Mouse (Mus musculus): ENCODE results near the gene Vmn2r77. TPM values are rescaled to one million over a fixed set of nuclear protein-coding genes. Genes with fewer than 3 reads are reported as not detected.
"Not testable (repeated sequence)": the region's sequence is repeated elsewhere in the genome, so short reads cannot be mapped to it uniquely, and the experiment has no call there.

Vmn2r77 gene
- polyA plus RNA-seq (2015; fragmentation: Nextera tagmentation; extraction: Ambion mirVana): not detected in 2 replicates

GRCm38 (mm10) chr7:86794727-86795126 is at the start of gene Vmn2r77:
Vmn2r77 (plus strand) TSS chr7:86795027.
- H3K4me2 ChIP-seq (ENCODE audit: low read length): no peak within 1 kb of the TSS
- H3K4me3 ChIP-seq (ENCODE audit: low read depth, low read length): no peak within 1 kb of the TSS
- no peaks in the 10 kb centered on the region for H3K4me1 ChIP-seq (ENCODE audit: control insufficient read depth, insufficient read depth, low read length)
- no peaks in the 10 kb centered on the region for H3K36me3 ChIP-seq (ENCODE audit: control insufficient read depth, insufficient read depth, low read length)
- H3K9ac ChIP-seq (ENCODE audit: low read depth, low read length): no peak within 1 kb of the TSS
- no peaks in the 10 kb centered on the region for H3K27me3 ChIP-seq (ENCODE audit: control insufficient read depth, insufficient read depth, low read depth, low read length)
- no peak within 1 kb of the TSS for H3K27ac ChIP-seq (ENCODE audit: low read length)
- ATAC-seq: no peak
- no peaks in the 10 kb centered on the region for H3K9me3 ChIP-seq (replicated peaks; ENCODE audit: control insufficient read depth, low read length, poor library complexity, severe bottlenecking)

GRCm38 (mm10) chr7:86760751-86761150 is 34.1 kb upstream of the Vmn2r77 start:
- ATAC-seq: no peak
- H3K27me3 ChIP-seq (ENCODE audit: control insufficient read depth, insufficient read depth, low read depth, low read length): no peaks in the 10 kb centered on the region
- no peaks in the 10 kb centered on the region for H3K36me3 ChIP-seq (ENCODE audit: control insufficient read depth, insufficient read depth, low read length)
- no peak overlapping the region for H3K4me2 ChIP-seq (ENCODE audit: low read length)
- H3K9ac ChIP-seq (ENCODE audit: low read depth, low read length): no peak overlapping the region
- H3K4me3 ChIP-seq (ENCODE audit: low read depth, low read length): no peak overlapping the region
- WGBS: 89% methylated on average over 1 of the region's 1 CpGs
- H3K27ac ChIP-seq (ENCODE audit: low read length): no peak overlapping the region
- no peaks in the 10 kb centered on the region for H3K4me1 ChIP-seq (ENCODE audit: control insufficient read depth, insufficient read depth, low read length)
- no peaks in the 10 kb centered on the region for H3K9me3 ChIP-seq (replicated peaks; ENCODE audit: control insufficient read depth, low read length, poor library complexity, severe bottlenecking)

- ATAC-seq: no peak
- Histone ChIP-seq H3K27ac (ENCODE audit: low read length) (no peak overlapping the region), H3K9ac (ENCODE audit: low read depth, low read length) (no peak overlapping the region), H3K4me3 (ENCODE audit: low read depth, low read length) (no peak overlapping the region), H3K36me3 (ENCODE audit: control insufficient read depth, insufficient read depth, low read length) (no peaks in the 10 kb centered on the region), H3K9me3 (replicated peaks; ENCODE audit: control insufficient read depth, low read length, poor library complexity, severe bottlenecking) (no peaks in the 10 kb centered on the region), H3K4me1 (ENCODE audit: control insufficient read depth, insufficient read depth, low read length) (no peaks in the 10 kb centered on the region), H3K27me3 (ENCODE audit: control insufficient read depth, insufficient read depth, low read depth, low read length) (no peaks in the 10 kb centered on the region), H3K4me2 (ENCODE audit: low read length) (no peak overlapping the region)
Observed at GRCm38 (mm10) chr7:86764628-86765027, 30.2 kb upstream of the Vmn2r77 start.

- H3K27me3 ChIP-seq (ENCODE audit: control insufficient read depth, insufficient read depth, low read depth, low read length): no peaks in the 10 kb centered on the region
- ATAC-seq: no peak
- WGBS: 85% methylated on average over 3 of the region's 3 CpGs
Observed at GRCm38 (mm10) chr7:86771621-86772020, 23.2 kb upstream of the Vmn2r77 start.

GRCm38 (mm10) chr7:86775617-86776325 is 19.1 kb upstream of the Vmn2r77 start, which contains the start of gene Folh1:
Folh1 (minus strand) TSS chr7:86775943.
- 2% methylated on average over 11 of the region's 11 CpGs for WGBS
- peak within 1 kb of the TSS; percentile 25 for H3K4me3 ChIP-seq (ENCODE audit: low read depth, low read length)
- peak; percentile 68 for ATAC-seq
- no peaks in the 10 kb centered on the region for H3K27me3 ChIP-seq (ENCODE audit: control insufficient read depth, insufficient read depth, low read depth, low read length)
- H3K27ac ChIP-seq (ENCODE audit: low read length): no peak within 1 kb of the TSS
- H3K36me3 ChIP-seq (ENCODE audit: control insufficient read depth, insufficient read depth, low read length): no peaks in the 10 kb centered on the region
- peak within 1 kb of the TSS; percentile 60 for H3K4me2 ChIP-seq (ENCODE audit: low read length)
- no peaks in the 10 kb centered on the region for H3K9me3 ChIP-seq (replicated peaks; ENCODE audit: control insufficient read depth, low read length, poor library complexity, severe bottlenecking)
- H3K9ac ChIP-seq (ENCODE audit: low read depth, low read length): no peak within 1 kb of the TSS
- H3K4me1 ChIP-seq (ENCODE audit: control insufficient read depth, insufficient read depth, low read length): peaks cover 5% of the 10 kb centered on the region

More at GRCm38 (mm10) chr7:86771621-86772020, 23.2 kb upstream of the Vmn2r77 start:
- Histone ChIP-seq H3K9ac (ENCODE audit: low read depth, low read length) (no peak overlapping the region), H3K4me2 (ENCODE audit: low read length) (no peak overlapping the region), H3K36me3 (ENCODE audit: control insufficient read depth, insufficient read depth, low read length) (no peaks in the 10 kb centered on the region), H3K9me3 (replicated peaks; ENCODE audit: control insufficient read depth, low read length, poor library complexity, severe bottlenecking) (no peaks in the 10 kb centered on the region), H3K4me1 (ENCODE audit: control insufficient read depth, insufficient read depth, low read length) (peaks cover 5% of the 10 kb centered on the region), H3K4me3 (ENCODE audit: low read depth, low read length) (no peak overlapping the region), H3K27ac (ENCODE audit: low read length) (no peak overlapping the region)

- WGBS: 87% methylated on average over 4 of the region's 5 CpGs
- H3K4me3 ChIP-seq (ENCODE audit: low read depth, low read length); H3K4me2 ChIP-seq (ENCODE audit: low read length); ATAC-seq; H3K9me3 ChIP-seq (replicated peaks; ENCODE audit: control insufficient read depth, low read length, poor library complexity, severe bottlenecking); H3K9ac ChIP-seq (ENCODE audit: low read depth, low read length); H3K27ac ChIP-seq (ENCODE audit: low read length); H3K36me3 ChIP-seq (ENCODE audit: control insufficient read depth, insufficient read depth, low read length); H3K27me3 ChIP-seq (ENCODE audit: control insufficient read depth, insufficient read depth, low read depth, low read length); H3K4me1 ChIP-seq (ENCODE audit: control insufficient read depth, insufficient read depth, low read length): not testable (repeated sequence)
Observed at GRCm38 (mm10) chr7:86815241-86815640, 20.4 kb downstream of the Vmn2r77 start.

GRCm38 (mm10) chr7:86815716-86816115 is 20.9 kb downstream of the Vmn2r77 start:
- H3K4me3 ChIP-seq (ENCODE audit: low read depth, low read length); ATAC-seq; H3K27me3 ChIP-seq (ENCODE audit: control insufficient read depth, insufficient read depth, low read depth, low read length); H3K36me3 ChIP-seq (ENCODE audit: control insufficient read depth, insufficient read depth, low read length); H3K4me1 ChIP-seq (ENCODE audit: control insufficient read depth, insufficient read depth, low read length); H3K9me3 ChIP-seq (replicated peaks; ENCODE audit: control insufficient read depth, low read length, poor library complexity, severe bottlenecking); H3K9ac ChIP-seq (ENCODE audit: low read depth, low read length); H3K4me2 ChIP-seq (ENCODE audit: low read length); H3K27ac ChIP-seq (ENCODE audit: low read length): not testable (repeated sequence)
- 78% methylated on average over 6 of the region's 6 CpGs for WGBS

GRCm38 (mm10) chr7:86816466-86816865 is 21.6 kb downstream of the Vmn2r77 start:
- Histone ChIP-seq H3K27ac (ENCODE audit: low read length) (no peak overlapping the region), H3K9me3 (replicated peaks; ENCODE audit: control insufficient read depth, low read length, poor library complexity, severe bottlenecking) (no peaks in the 10 kb centered on the region), H3K36me3 (ENCODE audit: control insufficient read depth, insufficient read depth, low read length) (no peaks in the 10 kb centered on the region), H3K4me3 (ENCODE audit: low read depth, low read length) (no peak overlapping the region), H3K4me1 (ENCODE audit: control insufficient read depth, insufficient read depth, low read length) (no peaks in the 10 kb centered on the region), H3K4me2 (ENCODE audit: low read length) (no peak overlapping the region), H3K27me3 (ENCODE audit: control insufficient read depth, insufficient read depth, low read depth, low read length) (no peaks in the 10 kb centered on the region), H3K9ac (ENCODE audit: low read depth, low read length) (no peak overlapping the region)
- ATAC-seq: no peak
- WGBS: 68% methylated on average over 1 of the region's 1 CpGs

Measured in midbrain, embryonic 16.5 days (tissue).